ENCODE assay signal across 9 mouse cellular contexts in genomic region chr4:133451536-133451935, GRCm38 (mm10). TPM values are rescaled to one million over a fixed set of nuclear protein-coding genes. Genes with fewer than 3 reads are reported as not detected.
A peak's percentile ranks its signal among the peaks of the same experiment; 100 is the strongest.
DNase-seq lines count a peak whose midpoint lies in the region; ATAC-seq and TF ChIP-seq lines count a peak whose summit lies in the region.
"Had no signal": no experiment of that assay in that cellular context is flagged by ENCODE, and none has a peak within 500 bp of the region (broad histone marks: within the 10 kb centered on the region; RNA-seq: fewer than 3 reads in every experiment).

No protein-coding gene starts in this region.

- no peak overlapping the region for H3K9ac ChIP-seq in kidney, embryonic 16.5 days (replicated peaks; ENCODE audit: low read length)
- H3K9ac ChIP-seq in forebrain, embryonic 16.5 days (replicated peaks; ENCODE audit: low read depth, low read length): no peak overlapping the region
- no peak overlapping the region for H3K9ac ChIP-seq in intestine, embryonic 15.5 days
- H3K9ac ChIP-seq: stomach, embryonic 15.5 days had no signal

- 5% methylated on average over 10 of the region's 10 CpGs for WGBS in kidney, adult 2 months
- 12% methylated on average over 10 of the region's 10 CpGs for WGBS in kidney, embryonic 16.5 days
- 10% methylated on average over 10 of the region's 10 CpGs for WGBS in forebrain, embryonic 16.5 days
- 7% methylated on average over 10 of the region's 10 CpGs for WGBS in intestine, embryonic 15.5 days
- WGBS in limb, embryonic 10.5 days: 9% methylated on average over 10 of the region's 10 CpGs
- WGBS in olfactory bulb, adult 2 months: 6% methylated on average over 10 of the region's 10 CpGs

- peak; percentile 92 for TF ChIP-seq CTCF in kidney, adult 2 months (conservative IDR thresholded peaks at IDR 0.05; ENCODE audit: insufficient read depth, insufficient read length, low read depth, low read length)
- TF ChIP-seq CTCF in olfactory bulb, adult 2 months (IDR thresholded peaks at IDR 0.05; ENCODE audit: insufficient read depth, low read depth, low read length): peak; percentile 60; the same call in 1 of the 2 replicates

- no peaks in the 10 kb centered on the region for H3K27me3 ChIP-seq in kidney, adult 2 months (replicated peaks; ENCODE audit: control insufficient read depth, insufficient read depth, low read length)
- H3K27me3 ChIP-seq in kidney, embryonic 16.5 days (ENCODE audit: insufficient read depth, low read length): no peaks in the 10 kb centered on the region
- H3K27me3 ChIP-seq in forebrain, embryonic 16.5 days (replicated peaks; ENCODE audit: control insufficient read depth, insufficient read depth, low read length): 0 out of 2 replicates have a peak, but pooled peaks cover 3% of the 10 kb centered on the region
- H3K27me3 ChIP-seq in intestine, embryonic 15.5 days (replicated peaks): no peaks in the 10 kb centered on the region
- H3K27me3 ChIP-seq in limb, embryonic 10.5 days (ENCODE audit: low read depth, poor library complexity, severe bottlenecking): peaks cover 5% of the 10 kb centered on the region; the same call in 1 of the 2 replicates
- H3K27me3 ChIP-seq: stomach, embryonic 15.5 days had no signal

- no peaks in the 10 kb centered on the region for H3K4me1 ChIP-seq in kidney, adult 2 months (ENCODE audit: control insufficient read depth, insufficient read depth, low read length)
- H3K4me1 ChIP-seq in kidney, embryonic 16.5 days (ENCODE audit: insufficient read depth, low read length): 0 out of 2 replicates have a peak, but pooled peaks cover 9% of the 10 kb centered on the region
- H3K4me1 ChIP-seq in forebrain, embryonic 16.5 days (replicated peaks; ENCODE audit: control insufficient read depth, insufficient read depth, low read length): no peaks in the 10 kb centered on the region
- peaks cover 13% of the 10 kb centered on the region for H3K4me1 ChIP-seq in intestine, embryonic 15.5 days (replicated peaks)
- H3K4me1 ChIP-seq in limb, embryonic 10.5 days: peaks cover 21% of the 10 kb centered on the region
- peaks cover 14% of the 10 kb centered on the region for H3K4me1 ChIP-seq in olfactory bulb, adult 2 months (ENCODE audit: control insufficient read depth, insufficient read depth, low read length)

- H3K27ac ChIP-seq in kidney, adult 2 months (ENCODE audit: insufficient read depth, low read depth, low read length): no peak overlapping the region
- no peak overlapping the region for H3K27ac ChIP-seq in kidney, embryonic 16.5 days (ENCODE audit: low read length)
- no peak overlapping the region for H3K27ac ChIP-seq in forebrain, embryonic 16.5 days (ENCODE audit: low read length)
- H3K27ac ChIP-seq in intestine, embryonic 15.5 days: no peak overlapping the region
- no peak overlapping the region for H3K27ac ChIP-seq in limb, embryonic 10.5 days
- no peak overlapping the region for H3K27ac ChIP-seq in olfactory bulb, adult 2 months (ENCODE audit: insufficient read depth, low read depth, low read length)
- H3K27ac ChIP-seq: stomach, embryonic 15.5 days had no signal

- ATAC-seq in kidney, embryonic 16.5 days (ENCODE audit: low FRiP score, low TSS enrichment): no peak
- ATAC-seq in forebrain, embryonic 16.5 days: 0 out of 2 replicates have a peak, but pooled peaks have one; percentile 20
- ATAC-seq in intestine, embryonic 15.5 days: peak; percentile 21; the same call in 1 of the 2 replicates

- no peak for TF ChIP-seq POLR2A in kidney, adult 2 months (IDR thresholded peaks at IDR 0.05; ENCODE audit: low read depth, low read length)
- TF ChIP-seq POLR2A in olfactory bulb, adult 2 months (IDR thresholded peaks at IDR 0.05; ENCODE audit: insufficient read depth, low read depth, low read length): no peak

- no peak overlapping the region for H3K4me2 ChIP-seq in kidney, embryonic 16.5 days (replicated peaks; ENCODE audit: low read depth, low read length)
- no peak overlapping the region for H3K4me2 ChIP-seq in forebrain, embryonic 16.5 days (ENCODE audit: low read length)
- no peak overlapping the region for H3K4me2 ChIP-seq in intestine, embryonic 15.5 days (replicated peaks)
- H3K4me2 ChIP-seq: stomach, embryonic 15.5 days had no signal

- H3K9me3 ChIP-seq in kidney, embryonic 16.5 days (ENCODE audit: low read length): no peaks in the 10 kb centered on the region
- H3K9me3 ChIP-seq in forebrain, embryonic 16.5 days (ENCODE audit: control insufficient read depth, low read length): no peaks in the 10 kb centered on the region
- H3K9me3 ChIP-seq in intestine, embryonic 15.5 days: no peaks in the 10 kb centered on the region
- H3K9me3 ChIP-seq in limb, embryonic 10.5 days (replicated peaks): no peaks in the 10 kb centered on the region
- H3K9me3 ChIP-seq: stomach, embryonic 15.5 days had no signal

- no peak overlapping the region for H3K4me3 ChIP-seq in kidney, adult 2 months (ENCODE audit: insufficient read depth, low read depth, low read length)
- H3K4me3 ChIP-seq in kidney, embryonic 16.5 days (ENCODE audit: low read length): no peak overlapping the region
- no peak overlapping the region for H3K4me3 ChIP-seq in forebrain, embryonic 16.5 days (replicated peaks; ENCODE audit: low read length)
- H3K4me3 ChIP-seq in intestine, embryonic 15.5 days (replicated peaks): no peak overlapping the region
- no peak overlapping the region for H3K4me3 ChIP-seq in limb, embryonic 10.5 days
- no peak overlapping the region for H3K4me3 ChIP-seq in olfactory bulb, adult 2 months (ENCODE audit: insufficient read depth, low read depth, low read length)
- H3K4me3 ChIP-seq: stomach, embryonic 15.5 days had no signal

- DNase-seq in kidney, adult 2 months: peak; percentile 83
- peak; percentile 72 for DNase-seq in brain, adult 2 months (ENCODE audit: low read depth, low spot score)
- peak; percentile 91 for DNase-seq in limb, embryonic 10.5 days (ENCODE audit: low spot score)
- DNase-seq in thymus, postnatal 0 days (ENCODE audit: low spot score): peak; percentile 85

- no peaks in the 10 kb centered on the region for H3K36me3 ChIP-seq in kidney, adult 2 months (ENCODE audit: control insufficient read depth, insufficient read depth, low read length)
- H3K36me3 ChIP-seq in kidney, embryonic 16.5 days (ENCODE audit: insufficient read depth, low read length): no peaks in the 10 kb centered on the region
- H3K36me3 ChIP-seq in forebrain, embryonic 16.5 days (ENCODE audit: control insufficient read depth, insufficient read depth): no peaks in the 10 kb centered on the region
- no peaks in the 10 kb centered on the region for H3K36me3 ChIP-seq in intestine, embryonic 15.5 days
- H3K36me3 ChIP-seq in limb, embryonic 10.5 days: no peaks in the 10 kb centered on the region
- H3K36me3 ChIP-seq: stomach, embryonic 15.5 days had no signal

RNA-seq across cellular contexts. Expression of gene Tent5b, which starts 28.4 kb away (rescaled TPM):
- polyA plus RNA-seq in kidney, adult 2 months (2012; rRNA removed): 2.9 and 3.1 TPM in 2 replicates
- polyA plus RNA-seq in kidney, embryonic 16.5 days (2015; fragmentation: Nextera tagmentation; extraction: Ambion mirVana): 1.6 TPM in 2 replicates
- polyA plus RNA-seq in forebrain, embryonic 16.5 days (2015; fragmentation: Nextera tagmentation; extraction: Ambion mirVana): 0.09 and 0.14 TPM in 2 replicates
- 0.82 and 0.94 TPM in 2 replicates for polyA plus RNA-seq in intestine, embryonic 15.5 days (2015; fragmentation: Nextera tagmentation; extraction: Ambion mirVana)
- 0.68 and 1.1 TPM in 2 replicates for polyA plus RNA-seq in limb, embryonic 10.5 days (2016; fragmentation: Nextera tagmentation; extraction: Ambion mirVana)
- polyA plus RNA-seq in olfactory bulb, adult 2 months (2012; ENCODE audit: insufficient read depth, insufficient read length, low replicate concordance, missing spikeins): not detected in 2 replicates
- 0.38 and 0.40 TPM in 2 replicates for polyA plus RNA-seq in thymus, postnatal 0 days (2015; fragmentation: Nextera tagmentation; extraction: Ambion mirVana)

RNA-seq across cellular contexts. Expression of gene Trnp1, which starts 46.8 kb away (rescaled TPM):
- polyA plus RNA-seq in kidney, adult 2 months (2012; rRNA removed): 0.43 and 0.97 TPM in 2 replicates
- 0.41 and 0.75 TPM in 2 replicates for polyA plus RNA-seq in kidney, embryonic 16.5 days (2015; fragmentation: Nextera tagmentation; extraction: Ambion mirVana)
- 6.5 and 9.2 TPM in 2 replicates for polyA plus RNA-seq in forebrain, embryonic 16.5 days (2015; fragmentation: Nextera tagmentation; extraction: Ambion mirVana)
- polyA plus RNA-seq in intestine, embryonic 15.5 days (2015; fragmentation: Nextera tagmentation; extraction: Ambion mirVana): 1.6 and 1.7 TPM in 2 replicates
- 0.46 and 0.65 TPM in 2 replicates for polyA plus RNA-seq in limb, embryonic 10.5 days (2016; fragmentation: Nextera tagmentation; extraction: Ambion mirVana)
- not detected in 2 replicates for polyA plus RNA-seq in olfactory bulb, adult 2 months (2012; ENCODE audit: insufficient read depth, insufficient read length, low replicate concordance, missing spikeins)
- 1.2 and 1.4 TPM in 2 replicates for polyA plus RNA-seq in thymus, postnatal 0 days (2015; fragmentation: Nextera tagmentation; extraction: Ambion mirVana)
